Mouse (Mus musculus): ENCODE measurements at regions not wholly inside any gene's neighbourhood (a gene's known extent, or its start where the extent isn't known, plus 50 kb on each side); places are given as distances from the start of the nearest gene placed in this dataset.

- peak; percentile 46 for DNase-seq (ENCODE audit: low spot score)
- H3K27me3 ChIP-seq (ENCODE audit: control insufficient read depth, insufficient read depth, low read length): no peaks in the 10 kb centered on the region
- H3K27ac ChIP-seq (replicated peaks): peak overlapping the region; percentile 87
- peak overlapping the region; percentile 46 for H3K4me3 ChIP-seq (ENCODE audit: low read depth, low read length)
- WGBS: 15% methylated on average over 20 of the region's 20 CpGs
- TF ChIP-seq CTCF (IDR thresholded peaks at IDR 0.05; ENCODE audit: low read depth) (no peak), EP300 (optimal IDR thresholded peaks at IDR 0.05) (no peak)
- peak overlapping the region; percentile 56 for H3K4me2 ChIP-seq (replicated peaks; ENCODE audit: low read depth)
- H3K9me3 ChIP-seq (ENCODE audit: control insufficient read depth, low read length): no peaks in the 10 kb centered on the region
- no peaks in the 10 kb centered on the region for H3K36me3 ChIP-seq (ENCODE audit: control insufficient read depth, insufficient read depth, low read length)
- peak; percentile 28; the same call in 1 of the 2 replicates for ATAC-seq (ENCODE audit: low FRiP score, low TSS enrichment)
- peak overlapping the region; percentile 60 for H3K9ac ChIP-seq (ENCODE audit: low read length)
- no peaks in the 10 kb centered on the region for H3K4me1 ChIP-seq (replicated peaks; ENCODE audit: control insufficient read depth, insufficient read depth)
Observed at GRCm38 (mm10) chr13:116707621-116708455, 317.5 kb downstream of the Parp8 start.

GRCm38 (mm10) chr13:116706401-116707330 is 318.7 kb downstream of the Parp8 start:
- no peaks in the 10 kb centered on the region for H3K36me3 ChIP-seq (ENCODE audit: control insufficient read depth, insufficient read depth, low read length)
- no peaks in the 10 kb centered on the region for H3K4me1 ChIP-seq (replicated peaks; ENCODE audit: control insufficient read depth, insufficient read depth)
- peak; percentile 26 for DNase-seq (ENCODE audit: low spot score)
- no peaks in the 10 kb centered on the region for H3K9me3 ChIP-seq (ENCODE audit: control insufficient read depth, low read length)
- TF ChIP-seq CTCF (IDR thresholded peaks at IDR 0.05; ENCODE audit: low read depth) (no peak), EP300 (optimal IDR thresholded peaks at IDR 0.05) (no peak)
- 12% methylated on average over 18 of the region's 18 CpGs for WGBS
- peak overlapping the region; percentile 56 for H3K4me2 ChIP-seq (replicated peaks; ENCODE audit: low read depth)
- H3K27me3 ChIP-seq (ENCODE audit: control insufficient read depth, insufficient read depth, low read length): no peaks in the 10 kb centered on the region
- H3K4me3 ChIP-seq (ENCODE audit: low read depth, low read length): peak overlapping the region; percentile 46
- peak; percentile 55 for ATAC-seq (ENCODE audit: low FRiP score, low TSS enrichment)
- H3K27ac ChIP-seq (replicated peaks): peak overlapping the region; percentile 87; the same call in 1 of the 2 replicates
- peak overlapping the region; percentile 38; the same call in 1 of the 2 replicates for H3K9ac ChIP-seq (ENCODE audit: low read length)

- Histone ChIP-seq H3K4me3 (ENCODE audit: low read depth, low read length) (peak overlapping the region; percentile 46), H3K4me2 (replicated peaks; ENCODE audit: low read depth) (peak overlapping the region; percentile 56), H3K36me3 (ENCODE audit: control insufficient read depth, insufficient read depth, low read length) (no peaks in the 10 kb centered on the region), H3K27ac (replicated peaks) (peak overlapping the region; percentile 88), H3K9me3 (ENCODE audit: control insufficient read depth, low read length) (no peaks in the 10 kb centered on the region), H3K27me3 (ENCODE audit: control insufficient read depth, insufficient read depth, low read length) (no peaks in the 10 kb centered on the region), H3K9ac (ENCODE audit: low read length) (peak overlapping the region; percentile 64), H3K4me1 (replicated peaks; ENCODE audit: control insufficient read depth, insufficient read depth) (no peaks in the 10 kb centered on the region)
- no peak for TF ChIP-seq CTCF (IDR thresholded peaks at IDR 0.05; ENCODE audit: low read depth)
- no peak for TF ChIP-seq EP300 (optimal IDR thresholded peaks at IDR 0.05)
- DNase-seq (ENCODE audit: low spot score) (peak; percentile 66), ATAC-seq (ENCODE audit: low FRiP score, low TSS enrichment) (peak; percentile 72)
- 1% methylated on average over 39 of the region's 39 CpGs for WGBS
Observed at GRCm38 (mm10) chr13:116705611-116706386, 319.5 kb downstream of the Parp8 start.

GRCm38 (mm10) chr13:116688714-116689113 is 336.6 kb downstream of the Parp8 start:
- Histone ChIP-seq H3K27ac (replicated peaks) (no peak overlapping the region), H3K4me1 (replicated peaks; ENCODE audit: control insufficient read depth, insufficient read depth) (no peaks in the 10 kb centered on the region), H3K9ac (ENCODE audit: low read length) (no peak overlapping the region), H3K4me3 (ENCODE audit: low read depth, low read length) (no peak overlapping the region), H3K9me3 (ENCODE audit: control insufficient read depth, low read length) (no peaks in the 10 kb centered on the region), H3K27me3 (ENCODE audit: control insufficient read depth, insufficient read depth, low read length) (no peaks in the 10 kb centered on the region), H3K36me3 (ENCODE audit: control insufficient read depth, insufficient read depth, low read length) (no peaks in the 10 kb centered on the region), H3K4me2 (replicated peaks; ENCODE audit: low read depth) (no peak overlapping the region)
- DNase-seq (ENCODE audit: low spot score) (no peak), ATAC-seq (ENCODE audit: low FRiP score, low TSS enrichment) (no peak)
- TF ChIP-seq EP300 (optimal IDR thresholded peaks at IDR 0.05): no peak
- no peak for TF ChIP-seq CTCF (IDR thresholded peaks at IDR 0.05; ENCODE audit: low read depth)

All from stomach, postnatal 0 days (tissue).